Mouse (Mus musculus): Measurements from ENCODE around the gene Tax1bp1. TPM values are rescaled to one million over a fixed set of nuclear protein-coding genes. Genes with fewer than 3 reads are reported as not detected.

Tax1bp1 gene
- total and polyA plus RNA-seq, 2 experiments from 2014 or later: 60.5 to 183 TPM

DNA sequence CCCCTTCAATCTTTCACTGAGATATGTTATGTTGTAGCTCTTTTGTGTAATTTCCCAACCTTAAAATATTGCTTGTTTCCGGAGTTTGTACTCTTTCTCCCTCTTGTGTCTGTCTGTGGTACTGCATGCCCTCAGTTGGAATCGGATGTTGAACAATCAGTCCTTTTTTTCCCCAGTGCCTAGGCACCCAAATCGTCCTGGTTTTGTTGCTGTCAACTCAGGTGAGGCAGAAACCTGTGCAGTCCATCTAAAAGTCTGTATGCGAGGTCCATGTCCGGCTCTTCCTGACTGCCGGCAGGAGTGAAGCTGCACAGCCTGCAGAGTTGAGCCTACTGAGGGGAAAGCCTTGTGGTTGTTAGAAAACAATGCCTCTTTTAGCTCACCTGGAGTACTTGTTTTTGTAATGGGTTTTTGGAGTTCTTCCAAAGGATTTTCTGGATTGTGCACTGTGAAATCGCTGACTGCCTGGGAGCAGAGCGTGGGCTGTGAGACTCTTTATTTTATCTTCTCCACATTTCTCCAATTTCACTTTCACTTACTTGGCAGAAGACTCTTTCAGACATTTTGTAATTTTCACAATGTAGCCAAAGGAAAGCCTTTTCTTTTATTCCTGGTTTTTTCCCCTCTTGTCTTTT is 11.4 kb downstream of the Tax1bp1 start:
- H3K9me3 ChIP-seq (ENCODE audit: low read length): no peaks in the 10 kb centered on the region
- H3K4me3 ChIP-seq (ENCODE audit: low read length): no peak overlapping the region
- H3K27me3 ChIP-seq (ENCODE audit: insufficient read depth, low read length): no peaks in the 10 kb centered on the region
- H3K4me1 ChIP-seq (ENCODE audit: insufficient read depth, low read length): no peaks in the 10 kb centered on the region
- peak; percentile 69 for DNase-seq (ENCODE audit: low spot score)
- TF ChIP-seq CTCF (IDR thresholded peaks at IDR 0.05; ENCODE audit: low read depth): peak; percentile 96
- no peak overlapping the region for H3K27ac ChIP-seq
- 53% methylated on average over 8 of the region's 8 CpGs for WGBS
- H3K4me2 ChIP-seq (ENCODE audit: low read depth, low read length): no peak overlapping the region
- no peak overlapping the region for H3K9ac ChIP-seq (replicated peaks; ENCODE audit: low read length)
- H3K36me3 ChIP-seq (ENCODE audit: insufficient read depth, low read length): peaks cover 9% of the 10 kb centered on the region; the same call in 1 of the 2 replicates
- no peak for ATAC-seq

DNA sequence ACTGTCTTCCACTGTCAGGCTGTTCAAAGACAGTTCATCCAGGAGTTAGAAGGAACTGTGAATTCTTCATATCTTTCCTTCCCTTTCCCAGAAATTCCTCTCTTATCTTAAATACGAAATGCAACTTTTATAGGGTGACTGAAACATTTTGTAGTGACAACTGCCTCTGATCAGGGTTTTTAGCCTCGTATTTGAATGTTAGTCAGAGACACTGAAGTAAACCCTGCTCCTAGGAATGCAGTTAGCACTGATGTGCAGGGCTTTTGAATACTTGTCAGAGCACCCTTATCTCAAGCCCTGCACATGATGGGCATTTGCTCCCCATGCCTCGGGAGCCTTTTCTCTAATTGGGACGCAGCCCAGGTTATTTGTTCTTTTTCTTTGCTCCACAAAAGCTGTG is 16.8 kb downstream of the Tax1bp1 start:
- TF ChIP-seq CTCF (IDR thresholded peaks at IDR 0.05; ENCODE audit: low read depth): no peak
- ATAC-seq: no peak
- H3K4me2 ChIP-seq (ENCODE audit: low read depth, low read length): no peak overlapping the region
- no peak overlapping the region for H3K4me3 ChIP-seq (ENCODE audit: low read length)
- no peak for DNase-seq (ENCODE audit: low spot score)
- no peaks in the 10 kb centered on the region for H3K4me1 ChIP-seq (ENCODE audit: insufficient read depth, low read length)
- H3K27ac ChIP-seq: no peak overlapping the region
- WGBS: 84% methylated on average over 4 of the region's 4 CpGs
- no peak overlapping the region for H3K9ac ChIP-seq (replicated peaks; ENCODE audit: low read length)
- H3K27me3 ChIP-seq (ENCODE audit: insufficient read depth, low read length): no peaks in the 10 kb centered on the region
- H3K36me3 ChIP-seq (ENCODE audit: insufficient read depth, low read length): peaks cover 9% of the 10 kb centered on the region; the same call in 1 of the 2 replicates
- no peaks in the 10 kb centered on the region for H3K9me3 ChIP-seq (ENCODE audit: low read length)

- no peak for ATAC-seq
- H3K4me2 ChIP-seq (ENCODE audit: low read depth, low read length): no peak overlapping the region
Observed at GRCm38 (mm10) chr6:52734630-52735029, 21.1 kb downstream of the Tax1bp1 start.

GRCm38 (mm10) chr6:52752832-52753231 is 39.3 kb downstream of the Tax1bp1 start:
- Histone ChIP-seq H3K4me2 (ENCODE audit: low read depth, low read length) (no peak overlapping the region), H3K27ac (no peak overlapping the region), H3K36me3 (ENCODE audit: insufficient read depth, low read length) (peaks cover 17% of the 10 kb centered on the region), H3K4me1 (ENCODE audit: insufficient read depth, low read length) (no peaks in the 10 kb centered on the region), H3K9me3 (ENCODE audit: low read length) (no peaks in the 10 kb centered on the region), H3K9ac (replicated peaks; ENCODE audit: low read length) (no peak overlapping the region), H3K4me3 (ENCODE audit: low read length) (no peak overlapping the region), H3K27me3 (ENCODE audit: insufficient read depth, low read length) (no peaks in the 10 kb centered on the region)
- ATAC-seq: no peak
- no peak for TF ChIP-seq CTCF (IDR thresholded peaks at IDR 0.05; ENCODE audit: low read depth)
- DNase-seq (ENCODE audit: low spot score): no peak
- 97% methylated on average over 5 of the region's 5 CpGs for WGBS

More at GRCm38 (mm10) chr6:52734630-52735029, 21.1 kb downstream of the Tax1bp1 start:
- no peak overlapping the region for H3K4me3 ChIP-seq (ENCODE audit: low read length)
- H3K9me3 ChIP-seq (ENCODE audit: low read length): no peaks in the 10 kb centered on the region
- DNase-seq (ENCODE audit: low spot score): no peak
- 98% methylated on average over 2 of the region's 2 CpGs for WGBS
- H3K27ac ChIP-seq: no peak overlapping the region
- H3K36me3 ChIP-seq (ENCODE audit: insufficient read depth, low read length): peaks cover 8% of the 10 kb centered on the region; the same call in 1 of the 2 replicates
- no peak overlapping the region for H3K9ac ChIP-seq (replicated peaks; ENCODE audit: low read length)
- no peaks in the 10 kb centered on the region for H3K4me1 ChIP-seq (ENCODE audit: insufficient read depth, low read length)
- no peaks in the 10 kb centered on the region for H3K27me3 ChIP-seq (ENCODE audit: insufficient read depth, low read length)
- TF ChIP-seq CTCF (IDR thresholded peaks at IDR 0.05; ENCODE audit: low read depth): no peak

GRCm38 (mm10) chr6:52765206-52765605 is 51.7 kb downstream of the Tax1bp1 start:
- Histone ChIP-seq H3K9ac (replicated peaks; ENCODE audit: low read length) (no peak overlapping the region), H3K27ac (no peak overlapping the region), H3K36me3 (ENCODE audit: insufficient read depth, low read length) (peaks cover 31% of the 10 kb centered on the region), H3K9me3 (ENCODE audit: low read length) (no peaks in the 10 kb centered on the region), H3K4me1 (ENCODE audit: insufficient read depth, low read length) (no peaks in the 10 kb centered on the region), H3K27me3 (ENCODE audit: insufficient read depth, low read length) (no peaks in the 10 kb centered on the region), H3K4me2 (ENCODE audit: low read depth, low read length) (no peak overlapping the region), H3K4me3 (ENCODE audit: low read length) (no peak overlapping the region)
- no peak for DNase-seq (ENCODE audit: low spot score)
- TF ChIP-seq CTCF (IDR thresholded peaks at IDR 0.05; ENCODE audit: low read depth): no peak
- 79% methylated on average over 7 of the region's 7 CpGs for WGBS
- ATAC-seq: no peak

DNA sequence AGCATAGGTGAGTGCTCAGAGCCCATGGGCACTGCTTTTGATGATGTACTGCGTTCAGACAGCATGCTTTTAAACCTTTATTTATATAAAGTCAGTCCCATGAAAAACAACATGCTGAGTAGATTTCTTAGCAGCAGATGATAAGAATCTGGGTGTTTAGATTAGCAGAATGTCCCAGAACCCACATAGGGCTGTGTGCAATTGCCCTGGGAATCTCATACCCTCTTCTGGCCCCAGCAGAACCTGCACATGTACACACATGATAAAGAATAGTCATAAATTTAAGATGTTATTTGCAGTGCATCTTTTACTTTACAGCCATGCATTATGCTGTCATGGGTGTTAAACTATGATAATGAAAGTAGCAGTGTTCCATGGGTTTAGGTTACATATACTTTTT is 57.3 kb downstream of the Tax1bp1 start:
- H3K27me3 ChIP-seq (ENCODE audit: insufficient read depth, low read length): no peaks in the 10 kb centered on the region
- no peak overlapping the region for H3K4me2 ChIP-seq (ENCODE audit: low read depth, low read length)
- H3K4me3 ChIP-seq (ENCODE audit: low read length): no peak overlapping the region
- H3K27ac ChIP-seq: no peak overlapping the region
- ATAC-seq (no peak), DNase-seq (ENCODE audit: low spot score) (no peak)
- WGBS: 82% methylated on average over 1 of the region's 1 CpGs
- no peak overlapping the region for H3K9ac ChIP-seq (replicated peaks; ENCODE audit: low read length)
- H3K9me3 ChIP-seq (ENCODE audit: low read length): no peaks in the 10 kb centered on the region
- no peaks in the 10 kb centered on the region for H3K4me1 ChIP-seq (ENCODE audit: insufficient read depth, low read length)
- TF ChIP-seq CTCF (IDR thresholded peaks at IDR 0.05; ENCODE audit: low read depth): no peak
- peaks cover 32% of the 10 kb centered on the region for H3K36me3 ChIP-seq (ENCODE audit: insufficient read depth, low read length)

DNA sequence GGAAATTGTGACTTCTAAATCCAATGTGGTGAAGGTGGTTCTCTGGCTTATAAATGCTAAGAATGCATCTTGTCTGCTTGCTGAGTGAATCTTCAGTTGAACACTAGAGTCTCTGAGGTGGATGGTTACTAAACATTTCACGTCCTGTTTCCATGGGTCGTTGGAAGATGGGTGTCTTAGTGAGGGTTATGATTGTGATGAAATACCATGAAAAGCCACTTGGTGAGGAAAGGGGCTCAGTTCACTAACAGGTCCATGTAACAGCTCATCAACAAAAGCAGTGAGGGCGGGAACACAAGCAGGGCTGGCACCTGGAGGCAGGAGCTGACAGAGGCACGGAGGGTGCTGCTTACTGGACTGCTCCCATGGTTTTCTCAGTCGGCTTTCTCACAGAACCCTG is 59.6 kb downstream of the Tax1bp1 start:
- no peak overlapping the region for H3K9ac ChIP-seq (replicated peaks; ENCODE audit: low read length)
- H3K4me3 ChIP-seq (ENCODE audit: low read length): no peak overlapping the region
- no peak for TF ChIP-seq CTCF (IDR thresholded peaks at IDR 0.05; ENCODE audit: low read depth)
- H3K27ac ChIP-seq: no peak overlapping the region
- ATAC-seq (no peak), DNase-seq (ENCODE audit: low spot score) (no peak)
- peaks cover 19% of the 10 kb centered on the region for H3K36me3 ChIP-seq (ENCODE audit: insufficient read depth, low read length)
- no peaks in the 10 kb centered on the region for H3K9me3 ChIP-seq (ENCODE audit: low read length)
- no peak overlapping the region for H3K4me2 ChIP-seq (ENCODE audit: low read depth, low read length)
- H3K4me1 ChIP-seq (ENCODE audit: insufficient read depth, low read length): no peaks in the 10 kb centered on the region
- 85% methylated on average over 5 of the region's 5 CpGs for WGBS
- no peaks in the 10 kb centered on the region for H3K27me3 ChIP-seq (ENCODE audit: insufficient read depth, low read length)

All from hindbrain, postnatal 0 days (tissue).